Mouse (Mus musculus) thymus, adult 2 months (tissue): ENCODE results near the gene Prss41.

ENCODE experiments used
- CTCF ChIP-seq: fragments of 200-500 bp; IDR thresholded peaks from 2 replicates; pipeline ENCODE4 v1.5.1; 2012; ENCODE audit warnings: mild to moderate bottlenecking, control low read depth, low read length, moderate library complexity, borderline replicate concordance; ENCODE audit not compliant: control insufficient read depth, poor library complexity, insufficient read depth; ENCODE audit errors: extremely low read depth
- POLR2A ChIP-seq: fragments of 200-500 bp; IDR thresholded peaks from 2 replicates; pipeline ENCODE4 v1.6.1; 2012; ENCODE audit warnings: mild to moderate bottlenecking, low read length, control low read depth, moderate library complexity; ENCODE audit not compliant: control insufficient read depth, poor library complexity, insufficient read depth; ENCODE audit errors: extremely low read depth

DNA sequence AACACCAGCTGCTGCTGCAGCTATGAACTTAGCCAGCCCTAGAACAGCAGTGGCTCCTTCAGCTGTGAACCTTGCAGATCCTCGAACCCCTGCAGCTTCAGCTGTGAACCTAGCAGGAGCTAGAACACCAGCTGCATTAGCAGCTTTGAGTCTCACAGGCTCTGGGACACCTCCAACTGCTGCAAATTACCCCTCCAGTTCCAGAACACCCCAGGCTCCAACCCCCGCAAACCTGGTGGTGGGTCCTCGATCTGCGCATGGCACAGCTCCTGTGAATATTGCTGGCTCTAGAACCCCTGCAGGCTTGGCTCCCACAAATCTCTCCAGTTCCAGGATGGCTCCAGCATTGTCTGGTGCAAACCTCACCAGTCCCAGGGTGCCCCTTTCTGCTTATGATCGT lies 23.2 kb downstream of the Prss41 start:
- TF ChIP-seq POLR2A = no peak
- TF ChIP-seq CTCF = no peak
